Mouse (Mus musculus) bone marrow, adult 2 months (tissue): ENCODE data around the gene Zmym4. TPM values are rescaled to one million over a fixed set of nuclear protein-coding genes. Genes with fewer than 3 reads are reported as not detected.
A peak's percentile ranks its signal among the peaks of the same experiment; 100 is the strongest.
"Not testable (repeated sequence)": the region's sequence is repeated elsewhere in the genome, so short reads cannot be mapped to it uniquely, and the experiment has no call there.

ENCODE experiments used
- H3K27ac ChIP-seq: fragments of 200-500 bp; 2 replicates; pipeline ENCODE4 v1.5.1; 2012; ENCODE audit warnings: low read depth, mild to moderate bottlenecking, control low read depth, inconsistent platforms, low read length; ENCODE audit not compliant: control insufficient read depth, poor library complexity, insufficient read depth
- H3K4me1 ChIP-seq: fragments of 200-500 bp; 2 replicates; pipeline ENCODE4 v1.6.1; 2011; ENCODE audit warnings: low read length; ENCODE audit not compliant: control insufficient read depth, insufficient read depth
- H3K4me3 ChIP-seq: fragments of 200-500 bp; replicated peaks from 2 replicates; pipeline ENCODE3; 2011; ENCODE audit warnings: mild to moderate bottlenecking, low read depth, low read length, control low read depth; ENCODE audit not compliant: control insufficient read depth
- CTCF ChIP-seq: fragments of 200-500 bp; IDR thresholded peaks from 2 replicates; pipeline ENCODE4 v1.5.1; 2011; ENCODE audit warnings: low read length, control low read depth; ENCODE audit not compliant: control insufficient read depth, insufficient read depth
- POLR2A ChIP-seq: fragments of 200-500 bp; IDR thresholded peaks from 2 replicates; pipeline ENCODE4 v1.6.1; 2011; ENCODE audit warnings: low read depth, mild to moderate bottlenecking, control low read depth, low read length, borderline replicate concordance; ENCODE audit not compliant: control insufficient read depth
- WGBS: fragments of 180-500 bp; shearing (Covaris S2); methylation state at CpG from one replicate; pipeline ENCODE4 v1.1.7; 2018; 5-methylcytosine and 5-hydroxymethylcytosine counted together
- polyA plus RNA-seq: library from polyadenylated mRNA; stranded (reverse); fragments of >200 nt; gene quantifications from 2 replicates; pipeline ENCODE4 v1.2.4, GENCODE M21; 2011; ENCODE audit warnings: low replicate concordance; ENCODE audit not compliant: missing spikeins, insufficient read depth, insufficient read length

Gene Zmym4
- 4.5 and 10.6 TPM in 2 replicates for polyA plus RNA-seq

- no peak for TF ChIP-seq CTCF
- TF ChIP-seq POLR2A, result peak; percentile 37; the same call in 1 of the 2 replicates
- Histone ChIP-seq H3K4me1 (peaks cover 2% of the 10 kb centered on the region), H3K27ac (peak within 1 kb of the TSS; percentile 63), H3K4me3 (peak within 1 kb of the TSS; percentile 68)
- 6% methylated on average over 54 of the region's 54 CpGs for WGBS
Measured at GRCm38 (mm10) chr4:126967864-126968821, at the start of gene Zmym4. Gene Zmym4 (minus strand): TSS chr4:126968135.

GRCm38 (mm10) chr4:127016366-127016765 lies 48.4 kb upstream of the Zmym4 start:
- Histone ChIP-seq H3K4me1 (no peaks in the 10 kb centered on the region), H3K27ac (no peak overlapping the region), H3K4me3 (no peak overlapping the region)
- TF ChIP-seq CTCF (no peak), POLR2A (no peak)
- WGBS, result 79% methylated on average over 4 of the region's 4 CpGs

DNA sequence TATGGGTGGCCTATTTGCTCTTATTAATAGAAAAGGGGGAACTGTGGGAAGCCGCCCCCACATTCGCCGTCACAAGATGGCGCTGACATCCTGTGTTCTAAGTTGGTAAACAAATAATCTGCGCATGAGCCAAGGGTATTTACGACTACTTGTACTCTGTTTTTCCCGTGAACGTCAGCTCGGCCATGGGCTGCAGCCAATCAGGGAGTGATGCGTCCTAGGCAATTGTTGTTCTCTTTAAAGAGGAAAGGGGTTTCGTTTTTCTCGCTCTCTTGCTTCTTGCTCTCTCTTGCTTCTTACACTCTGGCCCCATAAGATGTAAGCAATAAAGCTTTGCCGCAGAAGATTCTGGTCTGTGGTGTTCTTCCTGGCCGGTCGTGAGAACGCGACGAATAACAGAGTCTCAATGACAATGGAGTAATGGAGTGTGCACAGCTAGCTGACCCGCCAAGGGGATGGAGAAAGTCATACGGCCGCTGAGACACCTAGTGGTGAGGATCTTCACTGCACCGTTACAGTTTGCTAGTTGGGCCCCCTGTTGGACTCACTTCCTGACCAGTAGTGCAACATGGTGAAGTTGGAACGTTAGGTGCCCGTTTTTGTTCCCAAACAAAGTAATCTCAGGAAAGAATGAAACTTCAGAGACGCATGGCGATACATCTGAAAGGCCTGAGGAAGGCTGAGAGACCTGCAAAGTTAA lies 47.5 kb upstream of the Zmym4 start:
- peak overlapping the region; percentile 55 for H3K27ac ChIP-seq
- 11% methylated on average over 14 of the region's 26 CpGs for WGBS
- H3K4me1 ChIP-seq, result not testable (repeated sequence)
- peak overlapping the region; percentile 52 for H3K4me3 ChIP-seq
- TF ChIP-seq CTCF, result peak; percentile 91

- Histone ChIP-seq H3K4me1 (no peaks in the 10 kb centered on the region), H3K4me3 (no peak overlapping the region), H3K27ac (no peak overlapping the region)
- TF ChIP-seq CTCF (no peak), POLR2A (no peak)
- 34% methylated on average over 25 of the region's 25 CpGs for WGBS
Measured at GRCm38 (mm10) chr4:127005113-127005936, 37.4 kb upstream of the Zmym4 start.

- Histone ChIP-seq H3K27ac (no peak overlapping the region), H3K4me1 (no peaks in the 10 kb centered on the region), H3K4me3 (no peak overlapping the region)
- WGBS, result 78% methylated on average over 3 of the region's 3 CpGs
- TF ChIP-seq POLR2A, result no peak
- no peak for TF ChIP-seq CTCF
Measured at GRCm38 (mm10) chr4:127004384-127004783, 36.4 kb upstream of the Zmym4 start.

DNA sequence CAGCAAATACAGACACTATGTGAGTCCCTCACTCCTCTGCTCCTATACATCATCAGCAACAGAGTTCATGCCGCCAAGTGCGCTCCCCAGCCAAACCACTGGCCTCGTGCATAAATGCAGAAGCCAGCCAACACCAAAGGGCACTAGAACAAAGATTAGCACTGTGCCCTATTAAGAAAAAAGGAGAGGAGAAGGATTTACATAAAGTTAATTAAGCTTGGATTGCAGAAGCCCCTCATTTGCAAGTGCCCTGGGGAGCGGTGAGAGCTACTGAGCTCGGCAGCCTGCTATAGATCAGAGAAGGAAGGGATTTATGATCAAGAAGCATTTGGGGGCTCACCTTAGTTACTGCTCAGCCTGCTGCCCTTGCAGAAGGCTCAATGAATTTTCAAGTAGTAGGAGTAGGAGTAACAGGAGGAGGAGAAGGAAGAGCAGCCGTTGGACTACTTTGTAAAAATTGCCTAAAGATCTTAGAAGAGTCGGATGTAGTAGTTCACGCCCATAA lies 32.7 kb upstream of the Zmym4 start:
- 70% methylated on average over 8 of the region's 8 CpGs for WGBS

DNA sequence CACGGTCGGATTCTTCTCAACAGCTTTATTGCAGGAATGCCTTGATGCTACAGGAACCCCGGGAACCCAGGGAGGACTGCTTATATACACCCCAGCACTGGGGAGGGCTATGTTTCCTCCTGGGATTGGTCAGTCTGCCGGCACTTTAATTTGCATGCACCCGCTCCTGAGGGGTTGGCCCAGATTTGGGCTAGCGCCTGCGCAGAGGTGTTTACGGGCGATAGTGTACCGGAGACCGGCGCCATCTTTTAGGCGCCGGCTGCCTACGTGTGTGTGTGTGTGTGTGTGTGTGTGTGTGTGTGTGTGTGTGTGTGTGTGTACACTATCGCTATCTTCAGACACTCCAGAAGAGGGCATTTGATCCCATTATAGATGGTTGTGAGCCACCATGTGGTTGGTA lies 31.4 kb upstream of the Zmym4 start:
- not testable (repeated sequence) for H3K4me1 ChIP-seq, H3K4me3 ChIP-seq, H3K27ac ChIP-seq
- WGBS, result 91% methylated on average over 16 of the region's 16 CpGs

More for the DNA sequence above, 32.7 kb upstream of the Zmym4 start:
- Histone ChIP-seq H3K4me3 (no peak overlapping the region), H3K27ac (no peak overlapping the region), H3K4me1 (no peaks in the 10 kb centered on the region)
- no peak for TF ChIP-seq POLR2A
- no peak for TF ChIP-seq CTCF

DNA sequence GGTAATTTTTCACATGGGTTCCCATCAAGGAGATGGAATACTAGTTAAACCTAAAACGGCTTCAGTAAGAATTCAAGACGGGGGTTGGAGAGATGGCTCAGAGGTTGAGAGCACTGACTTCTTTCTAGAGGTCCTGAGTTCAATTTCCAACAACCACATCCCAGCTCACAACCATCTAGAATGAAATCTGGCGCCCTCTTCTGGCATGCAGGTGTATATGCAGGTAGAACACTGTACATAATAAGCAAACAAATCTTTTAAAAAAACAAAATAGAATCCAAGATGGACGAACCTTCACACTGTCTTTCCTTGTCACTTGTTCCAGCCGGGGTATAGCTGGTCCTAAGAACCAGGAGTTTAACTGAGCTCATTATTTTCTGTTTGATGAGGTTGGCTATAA lies 24.4 kb upstream of the Zmym4 start:
- no peak for TF ChIP-seq POLR2A
- 0 out of 2 replicates have a peak, but pooled peaks have one; percentile 22 for TF ChIP-seq CTCF
- 58% methylated on average over 5 of the region's 5 CpGs for WGBS
- Histone ChIP-seq H3K4me1 (no peaks in the 10 kb centered on the region), H3K4me3 (no peak overlapping the region), H3K27ac (no peak overlapping the region)
